Mouse (Mus musculus): ENCODE results near the gene Bace1. TPM values are rescaled to one million over a fixed set of nuclear protein-coding genes. Genes with fewer than 3 reads are reported as not detected.

Gene Bace1
- 10 to 100 TPM; 11.3 to 15.6 TPM for polyA plus RNA-seq (2017; shearing (Covaris generic))

DNA sequence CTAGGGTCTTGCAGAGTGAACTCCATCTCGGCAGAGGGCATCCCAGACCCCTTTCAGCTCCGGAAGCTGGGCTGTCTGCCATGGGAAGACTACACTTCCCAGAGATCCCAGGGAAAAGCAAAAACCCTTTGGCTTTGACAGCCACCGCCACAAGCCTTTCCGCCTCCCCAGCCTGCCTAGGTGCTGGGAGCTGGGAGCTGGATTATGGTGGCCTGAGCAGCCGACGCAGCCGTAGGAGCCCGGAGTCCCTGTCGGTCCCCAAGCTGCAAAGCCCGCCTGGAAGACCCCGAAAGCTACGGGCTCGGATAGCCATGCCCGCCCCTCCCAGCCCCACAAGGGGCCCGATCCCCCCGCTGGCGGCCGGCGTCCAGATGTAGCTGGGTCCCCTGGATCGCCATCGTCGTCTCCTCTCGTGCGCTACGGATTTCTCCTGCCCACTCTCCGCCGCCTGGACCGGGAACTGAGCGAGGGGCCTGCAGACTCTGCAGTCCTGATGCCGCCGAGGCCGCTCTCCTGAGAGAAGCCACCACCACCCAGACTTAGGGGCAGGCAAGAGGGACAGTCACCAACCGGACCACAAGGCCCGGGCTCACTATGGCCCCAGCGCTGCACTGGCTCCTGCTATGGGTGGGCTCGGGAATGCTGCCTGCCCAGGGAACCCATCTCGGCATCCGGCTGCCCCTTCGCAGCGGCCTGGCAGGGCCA, at the start of gene Bace1:
Bace1 (plus strand) TSS at position 147 of the 705 bp plus-strand sequence.
- no peak for ATAC-seq

- ATAC-seq: no peak
These were observed 46.8 kb upstream of the Bace1 start for GRCm38 (mm10) chr9:45791456-45792142.

DNA sequence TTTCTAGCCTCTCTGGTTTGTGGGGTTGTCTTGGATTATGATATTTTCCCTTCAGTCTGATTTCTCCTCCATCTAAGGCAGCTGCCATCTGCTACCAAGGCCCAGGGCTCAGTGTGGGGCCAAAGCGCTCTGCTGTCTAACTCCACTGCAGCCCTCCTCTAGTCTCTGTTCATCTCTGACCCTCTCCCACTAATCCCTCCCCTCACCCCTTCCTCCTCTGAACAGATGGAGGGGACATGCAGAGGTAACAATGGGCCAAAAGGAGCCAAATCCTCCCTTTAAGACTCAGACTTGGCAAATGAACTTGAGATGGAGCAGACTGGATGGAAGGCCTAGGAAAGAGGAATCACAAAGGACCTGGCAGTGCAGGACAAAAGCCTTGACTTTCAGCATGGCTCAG, 46.1 kb upstream of the Bace1 start:
- no peak for ATAC-seq

DNA sequence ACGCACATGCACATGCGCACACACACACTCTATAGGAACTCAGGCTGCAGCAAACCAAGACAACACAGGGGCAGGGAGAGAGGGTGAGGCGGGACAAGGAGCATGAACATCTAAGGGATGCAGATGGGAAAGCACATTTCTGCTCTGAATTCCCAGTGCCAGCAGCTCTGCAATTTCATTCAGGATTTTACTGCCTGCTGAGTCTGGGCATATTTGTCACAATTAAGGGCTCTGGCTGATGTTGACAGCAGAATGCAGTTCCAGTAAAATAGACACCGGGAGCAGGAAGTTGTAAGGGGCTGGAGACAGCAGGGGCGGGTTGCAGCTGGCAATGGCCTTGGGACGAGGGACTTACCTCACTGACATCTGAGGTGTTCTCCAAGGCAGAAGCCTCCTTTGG, 44.7 kb upstream of the Bace1 start:
- ATAC-seq: no peak

- no peak for ATAC-seq
These were observed 42.7 kb upstream of the Bace1 start for GRCm38 (mm10) chr9:45795722-45796121.

- no peak for ATAC-seq
These were observed 41.1 kb upstream of the Bace1 start for GRCm38 (mm10) chr9:45797271-45797670.

- no peak for ATAC-seq
These were observed 39.8 kb upstream of the Bace1 start for GRCm38 (mm10) chr9:45798467-45799164.

DNA sequence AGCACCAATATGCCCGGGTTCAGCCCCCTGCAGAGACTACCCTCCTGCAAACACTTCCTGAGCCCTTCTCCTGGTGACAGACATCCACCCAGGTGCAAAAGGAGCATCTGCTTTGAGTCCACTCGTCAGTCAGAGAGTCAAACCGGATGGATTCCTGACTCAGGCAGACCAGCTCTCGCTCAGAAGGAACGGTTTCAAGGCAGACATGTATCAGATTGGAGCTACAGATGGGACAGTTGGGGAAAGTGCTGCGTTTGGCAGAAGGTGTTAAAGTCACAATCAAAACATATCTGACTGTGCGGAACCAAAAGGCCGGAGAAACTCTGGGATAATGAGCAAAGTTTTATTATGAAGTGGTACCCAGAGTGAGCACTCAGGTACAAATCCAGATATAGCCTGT, 39.0 kb upstream of the Bace1 start:
- ATAC-seq: no peak

- no peak for ATAC-seq
These were observed 35.2 kb upstream of the Bace1 start for GRCm38 (mm10) chr9:45803070-45803774.

DNA sequence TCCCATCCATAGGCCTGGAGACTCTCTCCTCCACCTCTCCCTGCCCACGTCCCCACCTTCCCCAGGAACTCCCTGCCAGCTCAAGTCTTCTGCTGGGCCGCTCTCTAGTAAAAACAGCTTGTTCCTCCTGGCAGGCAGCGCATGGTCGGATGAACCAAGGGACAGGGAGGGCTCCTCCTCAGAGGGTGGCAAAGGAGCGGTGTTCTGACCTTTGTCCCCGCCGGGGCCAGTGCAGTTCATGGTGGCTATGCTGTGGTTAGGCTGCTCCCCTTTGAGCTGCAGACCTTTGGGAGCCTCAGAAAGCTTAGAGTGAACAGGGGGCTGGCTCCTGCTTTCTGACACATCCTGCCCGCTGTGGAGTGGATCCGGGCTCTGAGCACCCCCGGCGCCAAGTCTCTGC, 31.5 kb upstream of the Bace1 start:
- ATAC-seq: no peak

- no peak for ATAC-seq
These were observed 31.0 kb upstream of the Bace1 start for GRCm38 (mm10) chr9:45807337-45807736.

DNA sequence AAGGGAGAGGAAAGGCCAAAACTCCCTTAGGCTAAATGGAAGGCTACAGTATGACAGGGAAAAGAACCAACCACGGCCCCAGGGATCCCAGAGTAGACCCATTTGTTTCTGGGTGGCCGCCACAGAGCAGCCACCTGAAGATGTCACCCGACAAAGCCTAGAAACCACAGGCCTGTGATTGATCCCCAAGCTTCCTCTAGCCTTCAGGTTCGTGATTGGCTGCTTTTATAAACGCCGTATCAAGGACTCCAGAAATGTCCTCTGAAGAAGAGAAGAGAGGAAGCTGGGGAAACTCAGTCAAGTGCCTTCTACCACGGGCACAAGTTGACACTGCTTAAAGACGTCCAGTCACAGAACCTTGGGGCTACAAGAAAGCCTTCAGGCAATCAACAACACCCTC, 30.6 kb upstream of the Bace1 start:
- ATAC-seq: no peak

GRCm38 (mm10) chr9:45811946-45812345, 26.4 kb upstream of the Bace1 start:
- ATAC-seq: no peak

DNA sequence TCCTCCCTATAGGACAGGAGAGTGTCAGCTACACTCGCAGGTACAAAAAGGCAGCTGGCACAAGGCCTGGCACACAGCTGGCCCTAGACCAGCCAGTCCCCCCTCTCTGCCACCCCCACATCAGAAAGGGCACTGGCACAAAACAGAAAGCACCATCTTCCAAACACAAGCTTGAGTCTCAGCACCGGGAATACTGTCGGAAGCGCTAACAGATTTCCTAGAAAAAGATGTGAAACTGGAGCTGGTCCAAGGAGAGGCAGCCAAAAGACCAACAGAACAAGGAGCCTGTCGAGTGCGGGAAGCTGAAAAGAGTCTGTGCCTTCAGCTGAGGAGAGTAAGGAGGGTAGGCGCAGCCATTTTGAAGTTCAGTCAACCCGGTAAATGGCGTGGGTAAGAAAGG, 23.3 kb upstream of the Bace1 start:
- ATAC-seq: no peak

GRCm38 (mm10) chr9:45815525-45815924, 22.9 kb upstream of the Bace1 start:
- no peak for ATAC-seq

DNA sequence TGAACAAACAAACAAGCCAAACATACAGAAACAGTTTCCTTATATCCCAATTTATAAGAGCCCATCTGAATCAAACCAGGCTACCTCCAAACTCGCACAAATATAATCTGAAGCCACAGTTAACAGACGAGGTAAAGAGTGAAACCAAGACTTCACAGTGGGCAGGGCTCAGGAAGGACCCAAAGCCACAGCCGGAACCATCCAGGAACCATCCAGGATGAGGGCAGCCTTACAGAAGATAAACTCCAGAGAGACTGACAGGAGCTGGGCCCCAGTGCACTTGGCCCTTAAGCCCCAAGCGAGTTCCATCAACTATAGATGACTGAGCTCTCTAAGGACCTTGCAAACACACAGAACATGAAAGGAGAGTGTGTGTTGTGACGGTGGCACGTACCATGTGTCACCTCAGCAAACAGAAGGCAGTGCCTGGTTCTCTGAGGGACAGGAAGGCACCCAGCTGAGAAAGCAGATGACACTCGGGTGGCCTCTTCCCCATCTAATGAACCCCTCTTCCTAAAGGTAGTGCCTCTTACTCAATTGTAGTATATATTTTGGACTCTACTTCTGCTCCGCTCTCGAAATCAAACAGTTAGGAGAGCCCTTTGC, 19.9 kb upstream of the Bace1 start:
- ATAC-seq: no peak

DNA sequence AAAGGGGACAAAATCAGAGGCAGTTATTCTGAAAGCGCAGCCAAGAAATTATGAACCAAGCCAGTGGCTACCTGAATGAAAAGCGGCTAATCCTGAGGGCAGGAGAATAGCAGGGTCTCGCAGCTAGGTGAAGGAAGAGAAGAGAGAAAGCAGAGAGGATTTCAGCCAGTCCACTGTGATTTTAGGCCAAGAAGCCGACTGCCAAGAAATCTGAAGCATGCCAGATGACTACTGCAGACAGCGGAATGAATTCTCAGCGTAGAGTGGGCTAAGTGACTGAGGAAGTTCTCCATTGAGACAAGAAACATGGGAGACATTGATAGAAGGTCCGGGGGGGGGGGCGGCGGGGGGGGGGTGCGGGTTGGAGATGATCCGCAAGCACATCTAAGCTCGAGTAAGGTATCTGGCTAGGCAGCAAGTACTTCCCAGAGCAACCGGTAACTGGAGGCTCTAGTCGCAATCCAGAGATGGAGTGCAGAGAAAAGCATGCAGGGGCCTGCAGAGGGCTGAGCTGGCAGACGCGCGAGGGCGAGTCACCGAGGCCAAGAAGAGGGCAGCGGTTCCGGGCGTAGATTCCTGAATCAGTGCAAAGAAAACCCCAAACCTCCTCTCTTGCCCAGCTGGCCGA, 10.6 kb upstream of the Bace1 start:
- no peak for ATAC-seq

GRCm38 (mm10) chr9:45828291-45828963, 10.0 kb upstream of the Bace1 start, which contains the start of gene Cep164:
Cep164 (minus strand) TSS chr9:45828691.
- peak; percentile 98 for ATAC-seq

- ATAC-seq: peak; percentile 50
These were observed 9.3 kb upstream of the Bace1 start for GRCm38 (mm10) chr9:45829107-45829506.

DNA sequence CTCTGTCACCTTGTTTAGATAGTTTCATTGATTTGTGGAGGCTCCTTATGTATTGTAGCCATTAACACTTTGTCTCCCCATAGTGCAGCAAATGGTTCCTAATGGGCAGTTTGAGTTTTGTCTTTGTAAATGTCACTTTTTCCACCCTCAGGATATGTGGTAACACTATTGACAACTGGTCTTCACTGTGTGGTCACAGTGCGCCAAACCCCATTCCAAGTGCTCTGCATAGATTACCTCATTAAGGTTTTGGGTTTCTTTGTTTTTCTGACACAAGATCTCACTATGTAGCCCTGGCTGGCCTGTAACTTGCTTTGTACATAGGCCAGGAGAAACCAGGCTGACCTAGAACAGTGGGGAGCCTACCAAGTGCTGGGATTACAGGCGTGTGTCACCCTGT, 5.5 kb upstream of the Bace1 start:
- no peak for ATAC-seq

- ATAC-seq: no peak
These were observed 4.9 kb upstream of the Bace1 start for GRCm38 (mm10) chr9:45833461-45833860.

- no peak for ATAC-seq
These were observed 329 bp upstream of the Bace1 start for GRCm38 (mm10) chr9:45838069-45838433.

Data from CD4-positive, CD25-positive, alpha-beta regulatory T cell, adult 4 months (primary cell).